Mouse (Mus musculus) forebrain, embryonic 12.5 days (tissue): ENCODE results near the gene Leng1. TPM values are rescaled to one million over a fixed set of nuclear protein-coding genes. Genes with fewer than 3 reads are reported as not detected.

ENCODE experiments used
- ATAC-seq: fragments of 200-750 bp; cut with Nextera tagmentation; 2 replicates; pipeline ENCODE4 v1.8.0; 2017; ENCODE audit warnings: moderate TSS enrichment; ENCODE audit not compliant: low FRiP score
- H3K27ac ChIP-seq: fragments of 300-500 bp; sonication (generic); 2 replicates; pipeline ENCODE4 v1.5.1; 2016; ENCODE audit warnings: mild to moderate bottlenecking
- H3K27me3 ChIP-seq: fragments of 300-500 bp; sonication (generic); 2 replicates; pipeline ENCODE4 v1.6.1; 2016; ENCODE audit warnings: mild to moderate bottlenecking
- H3K36me3 ChIP-seq: fragments of 300-500 bp; sonication (generic); replicated peaks from 2 replicates; pipeline ENCODE4 v1.6.1; 2016; ENCODE audit warnings: mild to moderate bottlenecking
- H3K4me1 ChIP-seq: fragments of 300-500 bp; sonication (generic); 2 replicates; pipeline ENCODE4 v1.6.1; 2016
- H3K4me2 ChIP-seq: fragments of 300-500 bp; sonication (generic); 2 replicates; pipeline ENCODE4 v1.6.1; 2016; ENCODE audit warnings: mild to moderate bottlenecking, moderate library complexity
- H3K4me3 ChIP-seq: fragments of 300-500 bp; sonication (generic); replicated peaks from 2 replicates; pipeline ENCODE4 v1.5.1; 2016; ENCODE audit warnings: mild to moderate bottlenecking
- H3K9ac ChIP-seq: fragments of 300-500 bp; sonication (generic); 2 replicates; pipeline ENCODE4 v1.6.1; 2016; ENCODE audit warnings: mild to moderate bottlenecking
- H3K9me3 ChIP-seq: fragments of 300-500 bp; sonication (generic); 2 replicates; pipeline ENCODE4 v1.6.1; 2016
- WGBS: fragments of 180-500 bp; shearing (Covaris S2); methylation state at CpG from one replicate; pipeline ENCODE4 v1.1.7; 2016; 5-methylcytosine and 5-hydroxymethylcytosine counted together
- microRNA-seq: library from miRNA; unstranded; fragments of <30 nt; microRNA quantifications from one replicate; pipeline ENCODE4, GENCODE M21; 2017
- polyA plus RNA-seq: library from polyadenylated mRNA; unstranded; fragments of >200 nt; fragmentation: Nextera tagmentation; extraction: Ambion mirVana; gene quantifications from 2 replicates; pipeline ENCODE4 v1.2.1, GENCODE M21; 2016

The Leng1 gene
- polyA plus RNA-seq, 1 experiment from 2014 or later = 21.7 TPM

- 84% methylated on average over 4 of the region's 4 CpGs for WGBS
- Histone ChIP-seq H3K4me3 (peak within 1 kb of the TSS; percentile 79), H3K27me3 (no peaks in the 10 kb centered on the region; the same call in 1 of the 2 replicates), H3K9ac (no peak within 1 kb of the TSS), H3K36me3 (peaks cover 19% of the 10 kb centered on the region), H3K27ac (no peak within 1 kb of the TSS), H3K4me1 (peaks cover 11% of the 10 kb centered on the region), H3K4me2 (peak within 1 kb of the TSS; percentile 76; the same call in 1 of the 2 replicates), H3K9me3 (no peaks in the 10 kb centered on the region)
- ATAC-seq = no peak
Observed at GRCm38 (mm10) chr7:3616057-3616388, 49.6 kb downstream of the Leng1 start, which contains the start of gene Oscar. Oscar (minus strand) TSS chr7:3616157.

GRCm38 (mm10) chr7:3614021-3614420 lies 51.6 kb downstream of the Leng1 start:
- ATAC-seq = no peak
- peaks cover 11% of the 10 kb centered on the region for H3K4me1 ChIP-seq
- WGBS = 74% methylated on average over 3 of the region's 3 CpGs

GRCm38 (mm10) chr7:3611006-3611405 lies 54.6 kb downstream of the Leng1 start:
- ATAC-seq = no peak
- no peaks in the 10 kb centered on the region for H3K36me3 ChIP-seq
- no peaks in the 10 kb centered on the region; the same call in 1 of the 2 replicates for H3K27me3 ChIP-seq
- H3K9ac ChIP-seq = no peak overlapping the region
- no peak overlapping the region for H3K4me3 ChIP-seq
- no peaks in the 10 kb centered on the region for H3K9me3 ChIP-seq
- no peak overlapping the region for H3K27ac ChIP-seq
- 90% methylated on average over 13 of the region's 13 CpGs for WGBS
- no peaks in the 10 kb centered on the region for H3K4me1 ChIP-seq
- no peak overlapping the region for H3K4me2 ChIP-seq

More at GRCm38 (mm10) chr7:3614021-3614420, 51.6 kb downstream of the Leng1 start:
- H3K27ac ChIP-seq = no peak overlapping the region
- H3K9ac ChIP-seq = no peak overlapping the region
- H3K4me3 ChIP-seq = no peak overlapping the region
- no peaks in the 10 kb centered on the region; the same call in 1 of the 2 replicates for H3K27me3 ChIP-seq
- H3K9me3 ChIP-seq = no peaks in the 10 kb centered on the region
- H3K36me3 ChIP-seq = peaks cover 2% of the 10 kb centered on the region; the same call in 1 of the 2 replicates
- H3K4me2 ChIP-seq = no peak overlapping the region

GRCm38 (mm10) chr7:3610437-3610836 lies 55.2 kb downstream of the Leng1 start:
- no peaks in the 10 kb centered on the region for H3K36me3 ChIP-seq
- 92% methylated on average over 3 of the region's 3 CpGs for WGBS
- ATAC-seq = no peak
- no peak overlapping the region for H3K27ac ChIP-seq
- H3K9ac ChIP-seq = no peak overlapping the region
- H3K9me3 ChIP-seq = no peaks in the 10 kb centered on the region
- H3K4me2 ChIP-seq = no peak overlapping the region
- no peaks in the 10 kb centered on the region; the same call in 1 of the 2 replicates for H3K27me3 ChIP-seq
- H3K4me1 ChIP-seq = no peaks in the 10 kb centered on the region
- no peak overlapping the region for H3K4me3 ChIP-seq

Small RNAs within 50 kb of the gene (microRNA-seq; reads per million reads assigned to microRNA genes)
- 4.9 reads per million, percentile 18 among the genes with 10 or more reads in this experiment for gene Mir3572

Other genes starting within 250 kb of the Leng1 start
- gene Cacng6, start 241.6 kb downstream of the Leng1 start, polyA plus RNA-seq = 0.10 and 0.22 TPM in 2 replicates
- gene Tarm1, start 163.2 kb downstream of the Leng1 start, polyA plus RNA-seq = not detected in 2 replicates
- gene Oscar, start 49.7 kb downstream of the Leng1 start, polyA plus RNA-seq = 0.18 and 0.38 TPM in 2 replicates
- 304 and 322 TPM in 2 replicates for gene Ndufa3, start 48.5 kb downstream of the Leng1 start, polyA plus RNA-seq
- gene Tfpt, start 35.9 kb downstream of the Leng1 start, polyA plus RNA-seq = 32.0 and 34.4 TPM in 2 replicates
- 140 and 149 TPM in 2 replicates for gene Prpf31, start 35.9 kb downstream of the Leng1 start, polyA plus RNA-seq
- 62.6 and 71.7 TPM in 2 replicates for gene Cnot3, start 20.6 kb downstream of the Leng1 start, polyA plus RNA-seq
- gene Tmc4, start 11.7 kb upstream of the Leng1 start, polyA plus RNA-seq = 2.9 and 3.1 TPM in 2 replicates
- 204 and 215 TPM in 2 replicates for gene Tsen34, start 27.0 kb upstream of the Leng1 start, polyA plus RNA-seq
- gene Mboat7, start 27.7 kb upstream of the Leng1 start, polyA plus RNA-seq = 39.5 and 40.8 TPM in 2 replicates
- 1,127 and 1,163 TPM in 2 replicates for gene Rps9, start 38.2 kb upstream of the Leng1 start, polyA plus RNA-seq
- 0.10 and 0.23 TPM in 2 replicates for gene Pirb, start 54.6 kb upstream of the Leng1 start, polyA plus RNA-seq
- gene Gm15448, start 159.8 kb upstream of the Leng1 start, polyA plus RNA-seq = not detected in 2 replicates
- gene Pira2, start 179.2 kb upstream of the Leng1 start, polyA plus RNA-seq = 0.08 TPM in 1 of 2 replicates, not detected in the other
- gene Gm14548, start 232.3 kb upstream of the Leng1 start, polyA plus RNA-seq = not detected in 2 replicates
- not detected in 2 replicates for gene Lilra6, start 249.7 kb upstream of the Leng1 start, polyA plus RNA-seq